Comparison of ENCODE assay signal across 22 mouse cellular contexts in genomic region chr17:47012896-47013295, GRCm38 (mm10). TPM values are rescaled to one million over a fixed set of nuclear protein-coding genes. Genes with fewer than 3 reads are reported as not detected.
DNase-seq lines count a peak whose midpoint lies in the region; ATAC-seq and TF ChIP-seq lines count a peak whose summit lies in the region.
"Had no signal": no experiment of that assay in that cellular context is flagged by ENCODE, and none has a peak within 500 bp of the region (broad histone marks: within the 10 kb centered on the region; RNA-seq: fewer than 3 reads in every experiment).

No protein-coding gene starts in this region.

- no peak for TF ChIP-seq CTCF in liver, adult 2 months (IDR thresholded peaks at IDR 0.05; ENCODE audit: low read depth, low read length)

- no peaks in the 10 kb centered on the region for H3K36me3 ChIP-seq in heart, embryonic 10.5 days
- no peaks in the 10 kb centered on the region; the same call in 1 of the 2 replicates for H3K36me3 ChIP-seq in liver, adult 2 months (ENCODE audit: control insufficient read depth, insufficient read depth, low read length)
- peaks cover 3% of the 10 kb centered on the region; the same call in 1 of the 2 replicates for H3K36me3 ChIP-seq in liver, embryonic 12.5 days
- H3K36me3 ChIP-seq: embryonic facial prominence, embryonic 15.5 days; lung, embryonic 15.5 days; midbrain, embryonic 12.5 days; neural tube, embryonic 15.5 days had no signal

- H3K9ac ChIP-seq in liver, adult 2 months (ENCODE audit: low read depth, low read length), result no peak overlapping the region
- no peak overlapping the region for H3K9ac ChIP-seq in liver, embryonic 12.5 days
- H3K9ac ChIP-seq: embryonic facial prominence, embryonic 15.5 days; hindbrain, embryonic 14.5 days; lung, embryonic 15.5 days; midbrain, embryonic 12.5 days; neural tube, embryonic 15.5 days had no signal

- WGBS in heart, embryonic 10.5 days, result 29% methylated on average over 11 of the region's 11 CpGs
- WGBS in liver, adult 2 months, result 36% methylated on average over 11 of the region's 11 CpGs
- whole genome bisulfite sequencing in liver, embryonic 12.5 days (ENCODE audit: insufficient replicate concordance), result 36% methylated on average over 11 of the region's 11 CpGs

- peaks cover 7% of the 10 kb centered on the region; the same call in 1 of the 2 replicates for H3K4me1 ChIP-seq in heart, embryonic 10.5 days
- peaks cover 7% of the 10 kb centered on the region for H3K4me1 ChIP-seq in liver, adult 2 months (ENCODE audit: control insufficient read depth, insufficient read depth, low read length)
- H3K4me1 ChIP-seq in liver, embryonic 12.5 days, result peaks cover 27% of the 10 kb centered on the region

- peaks cover 3% of the 10 kb centered on the region; the same call in 1 of the 2 replicates for H3K79me2 ChIP-seq in liver, adult 2 months (ENCODE audit: control insufficient read depth, insufficient read depth, low read length)

- H3K27me3 ChIP-seq in heart, embryonic 10.5 days (ENCODE audit: insufficient read depth, poor library complexity, severe bottlenecking), result 0 out of 2 replicates have a peak, but pooled peaks cover 6% of the 10 kb centered on the region
- H3K27me3 ChIP-seq in liver, adult 2 months (ENCODE audit: control insufficient read depth, insufficient read depth, low read length), result no peaks in the 10 kb centered on the region
- peaks cover 16% of the 10 kb centered on the region; the same call in 1 of the 2 replicates for H3K27me3 ChIP-seq in liver, embryonic 12.5 days (replicated peaks)
- H3K27me3 ChIP-seq: embryonic facial prominence, embryonic 15.5 days; lung, embryonic 15.5 days; midbrain, embryonic 12.5 days; neural tube, embryonic 15.5 days had no signal

- no peak for ATAC-seq in liver, embryonic 12.5 days
- ATAC-seq: forebrain, embryonic 14.5 days had no signal

- H3K27ac ChIP-seq in heart, embryonic 10.5 days, result no peak overlapping the region
- no peak overlapping the region for H3K27ac ChIP-seq in liver, adult 2 months (replicated peaks; ENCODE audit: insufficient read depth, low read depth, low read length)
- H3K27ac ChIP-seq in liver, embryonic 12.5 days, result no peak overlapping the region
- H3K27ac ChIP-seq: embryonic facial prominence, embryonic 15.5 days; gastrocnemius, adult 2 months; hindbrain, embryonic 14.5 days; lung, embryonic 15.5 days; midbrain, embryonic 12.5 days; neural tube, embryonic 15.5 days had no signal

- peak; percentile 39 for DNase-seq in adrenal gland, adult 2 months
- DNase-seq in adrenal gland, postnatal 10 days, result no peak
- DNase-seq in heart, adult 11 months, result peak; percentile 87
- DNase-seq in heart, embryonic 10.5 days (ENCODE audit: low spot score), result no peak
- DNase-seq in liver, adult 2 months (ENCODE audit: extremely low read depth, low read depth, low spot score), result peak; percentile 59
- DNase-seq in urinary bladder, postnatal 36 days (ENCODE audit: low spot score in 2 of 2), result peak; percentile 45 to 57
- DNase-seq in urinary bladder, postnatal 4 days (ENCODE audit: low spot score in 2 of 2), result no peak
- DNase-seq: gastrocnemius, adult 2 months; heart, postnatal 4 days; kidney, adult 9 months; layer of hippocampus, adult 9-11 months; right cerebral cortex, adult 18-20 months; right cerebral cortex, postnatal 4 days; thymus, postnatal 14 days had no signal

- no peak overlapping the region for H3K4me2 ChIP-seq in liver, embryonic 12.5 days
- H3K4me2 ChIP-seq: embryonic facial prominence, embryonic 15.5 days; hindbrain, embryonic 14.5 days; liver, embryonic 11.5 days; lung, embryonic 15.5 days; midbrain, embryonic 12.5 days; neural tube, embryonic 15.5 days had no signal

- no peak for TF ChIP-seq POLR2A in liver, adult 2 months (IDR thresholded peaks at IDR 0.05; ENCODE audit: extremely low read depth, insufficient read depth, low read length)

- no peak overlapping the region for H3K4me3 ChIP-seq in heart, embryonic 10.5 days
- no peak overlapping the region for H3K4me3 ChIP-seq in liver, adult 2 months (ENCODE audit: insufficient read depth, low read depth, low read length)
- no peak overlapping the region for H3K4me3 ChIP-seq in liver, embryonic 12.5 days
- H3K4me3 ChIP-seq: embryonic facial prominence, embryonic 15.5 days; gastrocnemius, adult 2 months; lung, embryonic 15.5 days; midbrain, embryonic 12.5 days; neural tube, embryonic 15.5 days had no signal

- H3K9me3 ChIP-seq in heart, embryonic 10.5 days, result no peaks in the 10 kb centered on the region
- H3K9me3 ChIP-seq in liver, embryonic 12.5 days (replicated peaks), result no peaks in the 10 kb centered on the region
- H3K9me3 ChIP-seq: embryonic facial prominence, embryonic 15.5 days; lung, embryonic 15.5 days; midbrain, embryonic 12.5 days; neural tube, embryonic 15.5 days had no signal

RNA-seq across cellular contexts. Expression of gene Ubr2, which starts 2.5 kb away (rescaled TPM):
- 10 to 100 TPM; 57.6 to 87.4 TPM for total RNA-seq in adrenal gland, adult 2 months (2021)
- 36.2 and 41.4 TPM in 2 replicates for polyA plus RNA-seq in adrenal gland, adult 2 months (2012; rRNA removed)
- 10 to 100 TPM; 55.9 to 63.7 TPM for total RNA-seq in adrenal gland, postnatal 10 days (2021)
- polyA plus RNA-seq in heart, embryonic 10.5 days (2016; fragmentation: Nextera tagmentation; extraction: Ambion mirVana), result 17.2 and 17.7 TPM in 2 replicates
- total RNA-seq in liver, adult 2 months (2014; rRNA removed), result 36.0 and 37.4 TPM in 2 replicates
- polyA plus RNA-seq in liver, adult 2 months (2012; rRNA removed), result 20.8 and 29.9 TPM in 2 replicates
- polyA plus RNA-seq in liver, embryonic 12.5 days (2016; fragmentation: Nextera tagmentation; extraction: Ambion mirVana), result 15.6 and 16.1 TPM in 2 replicates

Comparison
In these comparisons a context has a peak if more than half of its experiments do, and no peak if none do; other contexts are left out.
1. DNase-seq: peak in adrenal gland, adult 2 months (single experiment), heart, adult 11 months (single experiment), liver, adult 2 months (single experiment) and urinary bladder, postnatal 36 days (2 of 2); none in adrenal gland, postnatal 10 days (single experiment), heart, embryonic 10.5 days (single experiment) and urinary bladder, postnatal 4 days (0 of 2).